Mouse (Mus musculus) forebrain, embryonic 13.5 days (tissue): ENCODE data around the gene Ypel4. TPM values are rescaled to one million over a fixed set of nuclear protein-coding genes. Genes with fewer than 3 reads are reported as not detected.

Source experiments
- ATAC-seq: fragments of 200-750 bp; cut with Nextera tagmentation; 2 replicates; pipeline ENCODE4 v1.8.0; 2017
- H3K27ac ChIP-seq: fragments of 300-500 bp; sonication (generic); 2 replicates; pipeline ENCODE4 v1.5.1; 2015; ENCODE audit warnings: inconsistent platforms, mild to moderate bottlenecking, moderate library complexity
- H3K27me3 ChIP-seq: fragments of 300-500 bp; sonication (generic); 2 replicates; pipeline ENCODE4 v1.6.1; 2015; ENCODE audit warnings: mild to moderate bottlenecking, inconsistent platforms
- H3K36me3 ChIP-seq: fragments of 300-500 bp; sonication (generic); 2 replicates; pipeline ENCODE4 v1.6.1; 2015; ENCODE audit warnings: mild to moderate bottlenecking, inconsistent platforms; ENCODE audit not compliant: poor library complexity, severe bottlenecking
- H3K4me1 ChIP-seq: fragments of 300-500 bp; sonication (generic); 2 replicates; pipeline ENCODE4 v1.6.1; 2015; ENCODE audit warnings: inconsistent platforms
- H3K4me2 ChIP-seq: fragments of 300-500 bp; sonication (generic); 2 replicates; pipeline ENCODE4 v1.6.1; 2015; ENCODE audit warnings: inconsistent platforms, mild to moderate bottlenecking, moderate library complexity
- H3K4me3 ChIP-seq: fragments of 300-500 bp; sonication (generic); 2 replicates; pipeline ENCODE4 v1.5.1; 2015; ENCODE audit warnings: mild to moderate bottlenecking, inconsistent platforms
- H3K9ac ChIP-seq: fragments of 300-500 bp; sonication (generic); 2 replicates; pipeline ENCODE4 v1.6.1; 2015; ENCODE audit warnings: mild to moderate bottlenecking, inconsistent platforms
- H3K9me3 ChIP-seq: fragments of 300-500 bp; sonication (generic); replicated peaks from 2 replicates; pipeline ENCODE4 v1.6.1; 2016; ENCODE audit warnings: inconsistent platforms
- WGBS: fragments of 180-500 bp; shearing (Covaris S2); methylation state at CpG from one replicate; pipeline ENCODE4 v1.1.7; 2015; 5-methylcytosine and 5-hydroxymethylcytosine counted together
- polyA plus RNA-seq: library from polyadenylated mRNA; unstranded; fragments of >200 nt; fragmentation: Nextera tagmentation; extraction: Ambion mirVana; gene quantifications from 2 replicates; pipeline ENCODE4 v1.2.1, GENCODE M21; 2015

The Ypel4 gene
- polyA plus RNA-seq, 1 experiment from 2014 or later, result 18.2 TPM

DNA sequence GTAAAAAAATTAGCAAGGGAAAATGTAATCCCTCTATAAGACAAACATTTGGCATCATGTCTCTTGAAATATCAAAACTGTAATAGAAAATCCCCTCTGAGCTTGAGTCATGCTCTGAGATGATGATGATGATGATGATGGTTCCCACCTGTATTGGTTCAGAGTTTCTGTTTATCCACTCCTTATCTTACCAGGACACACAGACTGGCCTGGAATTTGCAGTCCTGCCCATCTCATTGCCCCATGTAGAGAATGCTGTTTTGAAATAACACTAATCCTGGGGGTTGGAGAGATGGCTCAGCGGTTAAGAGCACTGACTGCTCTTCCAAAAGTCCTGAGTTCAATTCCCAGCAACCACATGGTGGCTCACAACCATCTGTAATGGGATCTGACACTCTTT, 1.5 kb upstream of the Ypel4 start:
- H3K27me3 ChIP-seq, result no peaks in the 10 kb centered on the region

DNA sequence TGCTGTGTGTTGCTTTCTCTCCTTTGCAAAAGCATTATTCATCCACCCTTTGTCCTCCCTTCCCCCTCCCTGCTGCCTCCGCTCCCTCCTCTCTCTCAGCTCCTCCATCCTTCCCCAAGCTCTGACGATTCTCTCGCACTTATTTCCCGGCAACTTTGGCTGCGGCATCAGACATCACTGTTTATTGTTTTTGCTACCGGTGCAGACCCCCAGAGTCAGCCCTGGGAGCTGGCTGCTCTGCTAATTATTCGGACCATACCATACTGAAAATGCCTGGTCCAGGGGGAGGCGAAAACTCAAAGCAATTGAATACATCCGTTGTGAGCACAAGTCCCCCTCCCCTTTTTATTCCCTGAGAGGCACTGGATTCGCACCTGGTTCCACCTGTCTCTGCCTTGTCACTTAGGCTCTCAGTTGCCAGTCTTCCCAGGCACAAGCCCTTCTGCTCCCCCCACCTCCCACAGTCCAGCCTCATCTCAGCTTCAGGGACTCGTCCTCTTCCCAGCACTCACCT, 550 bp downstream of the Ypel4 start:
- Histone ChIP-seq H3K36me3 (no peaks in the 10 kb centered on the region), H3K9ac (peak overlapping the region; percentile 82), H3K27me3 (no peaks in the 10 kb centered on the region), H3K27ac (peak overlapping the region; percentile 79), H3K4me1 (peaks cover 56% of the 10 kb centered on the region), H3K9me3 (no peaks in the 10 kb centered on the region), H3K4me3 (peak overlapping the region; percentile 57), H3K4me2 (peak overlapping the region; percentile 78)
- under 1% methylated on average over 11 of the region's 11 CpGs for WGBS
- peak; percentile 60 for ATAC-seq

More for the DNA sequence above, 1.5 kb upstream of the Ypel4 start:
- no peak for ATAC-seq
- Histone ChIP-seq H3K4me2 (no peak overlapping the region), H3K27ac (no peak overlapping the region), H3K4me1 (peaks cover 39% of the 10 kb centered on the region), H3K36me3 (no peaks in the 10 kb centered on the region), H3K9ac (no peak overlapping the region), H3K4me3 (no peak overlapping the region), H3K9me3 (no peaks in the 10 kb centered on the region)
- 92% methylated on average over 1 of the region's 1 CpGs for WGBS

DNA sequence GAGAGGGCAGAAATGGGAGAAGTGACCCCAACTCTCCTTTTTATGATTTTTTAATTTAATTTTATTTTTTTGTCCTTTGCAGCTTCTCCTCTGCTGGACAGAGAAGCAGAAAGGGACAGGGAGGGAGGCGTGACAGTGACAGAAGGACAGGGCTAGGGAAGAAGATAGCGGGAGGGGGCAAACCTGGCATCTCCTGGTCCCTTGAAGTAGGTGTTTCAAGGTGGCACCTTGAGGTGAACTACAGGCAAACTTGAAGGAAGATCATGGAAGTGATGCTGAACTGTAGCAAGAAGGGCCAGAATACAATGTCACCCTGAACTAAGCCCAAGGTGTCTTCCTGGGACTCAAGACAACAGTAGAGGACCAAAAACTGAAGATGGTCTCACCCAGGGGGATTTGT, 1.1 kb downstream of the Ypel4 start:
- Histone ChIP-seq H3K4me2 (peak overlapping the region; percentile 78), H3K4me3 (peak overlapping the region; percentile 57), H3K27ac (peak overlapping the region; percentile 79), H3K9ac (peak overlapping the region; percentile 82), H3K27me3 (no peaks in the 10 kb centered on the region), H3K36me3 (no peaks in the 10 kb centered on the region), H3K9me3 (no peaks in the 10 kb centered on the region), H3K4me1 (peaks cover 61% of the 10 kb centered on the region)
- WGBS, result 0% methylated on average over 2 of the region's 2 CpGs
- ATAC-seq, result no peak

DNA sequence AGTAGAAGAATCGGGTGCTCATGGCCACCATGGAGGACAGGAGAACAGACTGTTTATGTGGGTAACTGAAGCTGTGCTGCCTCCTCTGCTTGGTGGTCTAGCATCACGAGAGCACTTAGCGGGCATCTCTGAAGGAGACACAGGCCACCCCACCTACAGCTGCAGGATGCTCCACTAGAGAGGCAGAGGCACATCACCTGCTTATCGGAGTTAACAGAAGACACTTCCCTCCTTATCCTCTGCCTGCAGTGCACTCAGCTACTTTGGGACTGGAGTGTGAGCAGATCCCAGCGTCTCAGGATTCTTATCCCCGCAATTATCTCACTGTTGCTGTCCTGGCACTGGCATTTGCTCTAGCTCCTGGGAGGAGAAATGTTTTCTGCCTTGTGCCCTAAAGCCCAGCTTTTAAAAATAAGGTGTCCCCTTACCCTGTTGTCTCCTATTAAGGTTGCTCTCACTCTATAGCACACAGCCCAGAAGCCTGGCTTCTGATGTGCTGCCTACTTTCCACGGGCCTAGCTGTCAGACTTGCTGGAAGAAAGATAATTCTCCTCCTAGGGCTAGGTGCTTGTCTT, 1.6 kb downstream of the Ypel4 start:
- H3K9ac ChIP-seq, result peak overlapping the region; percentile 82
- H3K27me3 ChIP-seq, result no peaks in the 10 kb centered on the region
- peak overlapping the region; percentile 78 for H3K4me2 ChIP-seq
- WGBS, result 20% methylated on average over 7 of the region's 7 CpGs
- H3K36me3 ChIP-seq, result no peaks in the 10 kb centered on the region
- H3K9me3 ChIP-seq, result no peaks in the 10 kb centered on the region
- H3K4me1 ChIP-seq, result peaks cover 66% of the 10 kb centered on the region
- ATAC-seq, result no peak
- peak overlapping the region; percentile 79; the same call in 1 of the 2 replicates for H3K27ac ChIP-seq
- H3K4me3 ChIP-seq, result peak overlapping the region; percentile 57

DNA sequence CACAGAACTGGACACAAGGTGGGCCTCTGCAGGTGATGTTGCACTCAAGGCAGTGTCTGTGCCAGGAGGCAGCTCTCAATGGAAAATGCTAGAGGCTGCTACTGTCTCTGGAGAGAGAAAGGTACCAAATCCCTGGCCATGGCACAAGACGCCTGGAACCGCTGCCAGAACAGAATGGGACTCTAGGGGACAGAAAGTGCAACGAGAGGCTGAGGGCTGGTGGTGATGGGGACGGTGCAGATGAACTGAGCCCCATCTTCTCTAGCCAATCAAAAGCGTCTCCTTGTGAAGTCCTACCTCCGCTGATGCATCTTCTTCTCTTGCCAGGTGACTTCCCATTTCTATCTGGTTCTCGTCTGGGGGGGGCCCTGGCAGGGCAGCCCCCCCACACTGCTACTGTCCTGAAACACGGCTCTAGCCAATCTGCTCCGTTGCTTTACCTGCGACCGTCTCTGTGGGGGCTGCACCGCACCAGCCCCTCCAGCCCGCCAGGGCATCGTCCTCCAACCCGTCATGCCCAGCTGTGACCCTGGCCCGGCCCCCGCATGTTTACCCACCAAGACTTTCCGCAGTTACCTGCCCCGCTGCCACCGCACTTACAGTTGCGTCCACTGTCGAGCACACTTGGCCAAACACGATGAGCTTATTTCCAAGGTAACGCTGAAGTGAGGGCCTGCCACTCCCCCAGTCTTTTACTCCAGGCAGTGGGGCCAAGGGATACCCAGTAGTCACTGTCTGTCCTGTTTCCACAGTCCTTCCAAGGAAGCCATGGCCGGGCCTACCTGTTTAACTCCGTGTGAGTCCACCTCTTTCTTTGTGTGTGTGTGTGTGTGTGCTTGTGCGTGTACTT, 2.7 kb downstream of the Ypel4 start:
- no peak overlapping the region for H3K27ac ChIP-seq
- WGBS, result 4% methylated on average over 27 of the region's 27 CpGs
- peak overlapping the region; percentile 82 for H3K9ac ChIP-seq

DNA sequence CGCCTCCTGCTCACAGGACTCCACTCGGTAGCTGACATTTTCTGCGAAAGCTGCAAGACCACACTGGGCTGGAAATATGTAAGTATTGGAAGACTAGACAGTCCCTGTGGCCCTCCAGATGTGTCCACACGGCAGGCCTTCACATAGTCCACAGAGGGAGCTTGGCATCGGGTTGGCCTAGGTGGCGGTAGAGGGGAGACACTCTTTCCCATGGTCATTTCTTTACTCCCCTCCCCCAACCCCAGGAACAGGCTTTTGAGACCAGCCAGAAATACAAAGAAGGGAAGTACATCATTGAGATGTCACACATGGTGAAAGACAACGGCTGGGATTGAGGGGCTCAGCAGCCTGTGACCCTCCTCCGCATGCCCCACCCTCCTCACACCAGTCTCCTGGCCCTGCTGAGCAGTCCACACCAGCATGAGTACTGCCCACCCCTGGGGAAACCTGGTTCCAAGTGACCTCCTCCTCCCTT, 3.6 kb downstream of the Ypel4 start:
- peak overlapping the region; percentile 78 for H3K4me2 ChIP-seq
- H3K9ac ChIP-seq, result 0 out of 2 replicates have a peak overlapping the region, but pooled peaks have one; percentile 27
- H3K4me1 ChIP-seq, result peaks cover 87% of the 10 kb centered on the region
- H3K4me3 ChIP-seq, result 0 out of 2 replicates have a peak overlapping the region, but pooled peaks have one; percentile 4
- no peaks in the 10 kb centered on the region for H3K9me3 ChIP-seq
- H3K27me3 ChIP-seq, result no peaks in the 10 kb centered on the region
- WGBS, result 4% methylated on average over 8 of the region's 8 CpGs
- no peak for ATAC-seq
- peak overlapping the region; percentile 55; the same call in 1 of the 2 replicates for H3K27ac ChIP-seq
- peaks cover 7% of the 10 kb centered on the region; the same call in 1 of the 2 replicates for H3K36me3 ChIP-seq

More for the DNA sequence above, 2.7 kb downstream of the Ypel4 start:
- peak overlapping the region; percentile 57 for H3K4me3 ChIP-seq
- peak overlapping the region; percentile 78 for H3K4me2 ChIP-seq
- ATAC-seq, result no peak
- H3K36me3 ChIP-seq, result peaks cover 7% of the 10 kb centered on the region; the same call in 1 of the 2 replicates
- H3K9me3 ChIP-seq, result no peaks in the 10 kb centered on the region
- H3K4me1 ChIP-seq, result peaks cover 77% of the 10 kb centered on the region
- no peaks in the 10 kb centered on the region for H3K27me3 ChIP-seq

DNA sequence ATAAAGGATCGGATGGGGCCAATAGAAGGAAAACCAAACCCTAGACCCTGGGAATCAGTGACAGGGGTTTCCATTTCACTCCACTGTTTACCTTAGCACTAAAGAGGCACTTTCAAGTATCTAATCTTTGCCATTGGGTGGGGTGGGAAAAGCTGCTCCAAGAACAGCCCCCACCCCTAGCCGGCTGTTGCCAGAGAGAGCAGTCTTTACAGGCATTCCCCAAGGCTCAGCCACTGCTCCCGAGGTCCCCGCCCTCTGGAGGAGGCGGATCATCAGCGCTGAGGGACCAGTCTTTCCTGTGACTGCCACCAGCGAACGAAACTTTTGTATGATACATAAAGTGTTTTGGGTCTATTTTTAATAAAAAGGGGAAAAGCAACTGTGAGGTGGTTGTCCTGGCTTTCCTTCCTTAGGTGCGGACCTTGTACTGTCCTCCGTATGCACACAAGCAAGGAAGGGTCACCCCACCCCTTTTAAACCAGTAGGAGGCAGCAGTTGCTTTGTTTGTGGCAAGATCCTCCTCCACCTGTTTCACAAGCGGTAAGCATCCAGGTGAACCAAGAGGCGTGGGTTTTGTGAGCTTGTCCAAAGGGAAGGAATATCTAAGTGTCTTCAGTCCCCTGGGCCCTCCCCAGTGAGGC, 4.5 kb downstream of the Ypel4 start:
- 1% methylated on average over 12 of the region's 12 CpGs for WGBS
- Histone ChIP-seq H3K27ac (peak overlapping the region; percentile 52), H3K4me1 (peaks cover 85% of the 10 kb centered on the region), H3K36me3 (peaks cover 7% of the 10 kb centered on the region; the same call in 1 of the 2 replicates), H3K9ac (peak overlapping the region; percentile 31; the same call in 1 of the 2 replicates), H3K4me3 (0 out of 2 replicates have a peak overlapping the region, but pooled peaks have one; percentile 6), H3K9me3 (no peaks in the 10 kb centered on the region), H3K4me2 (peak overlapping the region; percentile 78), H3K27me3 (no peaks in the 10 kb centered on the region)
- ATAC-seq, result no peak

DNA sequence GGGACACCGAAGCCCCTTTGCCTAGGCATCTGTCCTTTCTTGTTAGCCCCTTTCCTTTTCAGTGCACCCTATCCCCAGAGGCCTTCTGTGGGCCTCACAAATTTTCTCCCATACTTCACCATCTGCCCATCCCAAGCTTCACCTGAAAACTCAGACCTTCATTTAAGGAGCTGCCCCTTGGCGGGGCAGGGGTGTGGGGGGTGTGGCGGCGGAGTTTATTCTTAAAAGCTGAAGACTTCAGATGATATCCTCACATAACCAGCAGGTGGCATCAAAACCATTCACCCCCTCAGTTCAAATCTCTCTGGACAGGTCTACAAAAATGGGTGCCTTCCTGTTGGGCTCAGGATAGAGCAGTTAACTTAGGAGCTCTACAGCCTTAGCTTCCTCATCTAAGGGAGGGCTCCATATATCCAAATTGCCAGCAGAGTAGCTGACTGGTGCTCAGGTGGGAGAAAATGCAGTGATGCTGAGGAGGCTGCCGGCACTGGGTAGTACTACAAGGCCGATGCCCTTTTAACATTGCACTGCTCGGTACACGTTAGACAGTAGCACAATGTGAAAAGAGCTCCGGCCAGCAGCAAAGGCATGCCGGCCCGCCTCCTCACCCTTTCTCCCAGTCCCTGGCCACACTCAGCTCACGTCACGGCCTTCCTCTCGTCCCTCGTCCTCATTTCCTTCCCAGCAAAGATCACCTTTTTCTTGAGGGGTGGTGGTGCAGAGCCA, 6.9 kb downstream of the Ypel4 start:
- Histone ChIP-seq H3K4me3 (peak overlapping the region; percentile 93), H3K27ac (peak overlapping the region; percentile 55), H3K4me2 (peak overlapping the region; percentile 85), H3K9me3 (no peaks in the 10 kb centered on the region), H3K27me3 (no peaks in the 10 kb centered on the region), H3K9ac (peak overlapping the region; percentile 99), H3K4me1 (peaks cover 72% of the 10 kb centered on the region), H3K36me3 (peaks cover 7% of the 10 kb centered on the region; the same call in 1 of the 2 replicates)
- 65% methylated on average over 15 of the region's 15 CpGs for WGBS
- ATAC-seq, result no peak

DNA sequence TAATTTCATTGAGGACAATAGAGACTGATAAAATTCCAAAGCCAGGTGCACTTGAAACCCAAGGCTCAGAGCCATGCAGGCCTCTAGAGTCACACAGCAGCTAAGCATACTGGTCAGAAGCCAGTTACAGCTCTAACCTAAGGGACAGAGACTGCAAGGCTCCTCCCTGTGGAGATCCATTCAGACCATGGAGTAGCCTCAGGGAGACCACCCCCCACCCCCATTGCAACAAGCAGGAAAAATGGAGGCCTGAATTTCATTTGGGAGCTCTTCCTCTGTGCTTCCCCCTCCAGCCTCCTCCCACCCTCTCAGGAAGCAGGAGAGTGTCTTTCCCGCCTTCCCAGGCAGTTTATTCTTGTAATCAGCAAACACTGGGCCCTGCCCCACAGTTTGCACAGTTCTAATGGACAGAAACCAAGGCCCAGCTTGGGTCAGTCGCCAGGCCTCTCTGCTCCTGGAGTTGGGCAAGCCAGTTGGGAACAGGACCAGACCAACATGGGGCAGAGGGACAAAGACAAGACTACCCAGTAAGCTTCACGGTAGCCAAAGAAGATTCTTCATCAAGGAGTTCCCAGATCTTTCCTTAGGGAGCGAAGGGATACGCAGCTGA, 8.1 kb downstream of the Ypel4 start:
- Histone ChIP-seq H3K4me2 (peak overlapping the region; percentile 85), H3K27me3 (no peaks in the 10 kb centered on the region), H3K4me3 (peak overlapping the region; percentile 93), H3K4me1 (peaks cover 61% of the 10 kb centered on the region), H3K9me3 (no peaks in the 10 kb centered on the region), H3K36me3 (peaks cover 7% of the 10 kb centered on the region; the same call in 1 of the 2 replicates), H3K9ac (peak overlapping the region; percentile 99), H3K27ac (peak overlapping the region; percentile 99)
- WGBS, result 0% methylated on average over 5 of the region's 5 CpGs
- ATAC-seq, result no peak

DNA sequence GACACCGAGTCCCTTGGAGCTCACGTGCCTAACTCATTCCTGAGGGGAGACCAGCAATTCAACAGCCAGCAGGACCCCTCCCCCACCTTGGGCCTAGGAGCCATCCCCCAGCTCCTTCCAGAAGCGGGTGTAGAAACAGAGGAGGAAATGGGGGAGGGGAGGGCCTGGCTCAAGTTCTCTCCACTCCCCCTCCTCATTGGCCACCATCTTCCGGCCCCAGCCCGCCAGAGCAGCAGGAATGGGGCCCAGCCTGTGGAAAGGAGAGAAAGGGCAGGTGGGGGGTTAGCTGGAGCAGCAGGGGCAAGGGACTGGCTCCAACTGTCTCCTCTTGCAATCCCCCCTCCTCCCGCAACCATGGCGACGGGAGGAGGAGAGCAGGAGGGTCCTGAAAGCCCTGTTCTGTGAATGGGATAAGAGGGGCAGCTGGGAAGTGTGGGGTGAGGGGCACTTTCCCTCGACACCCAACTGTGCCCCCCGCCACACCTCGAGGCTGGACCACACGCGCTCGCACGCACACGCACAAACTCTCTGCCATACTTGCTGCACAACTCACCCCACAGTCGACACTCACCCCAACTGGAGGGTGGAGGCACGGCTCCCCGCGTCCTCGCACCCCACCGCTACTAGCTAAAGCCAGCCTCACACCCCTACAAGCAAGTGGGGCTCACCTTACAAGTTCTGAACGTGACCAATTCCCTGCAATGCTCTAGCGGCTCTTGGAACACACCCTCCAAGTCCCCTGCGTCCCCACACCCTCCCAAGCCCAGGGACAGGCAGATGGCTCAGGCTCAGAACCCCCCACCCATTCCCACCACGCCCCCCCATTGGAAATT, 8.8 kb downstream of the Ypel4 start:
- Histone ChIP-seq H3K27ac (peak overlapping the region; percentile 99), H3K9me3 (no peaks in the 10 kb centered on the region)

More for the DNA sequence above, 8.8 kb downstream of the Ypel4 start:
- Histone ChIP-seq H3K4me3 (peak overlapping the region; percentile 93), H3K4me1 (peaks cover 54% of the 10 kb centered on the region), H3K9ac (peak overlapping the region; percentile 99), H3K27me3 (no peaks in the 10 kb centered on the region), H3K36me3 (peaks cover 7% of the 10 kb centered on the region; the same call in 1 of the 2 replicates), H3K4me2 (peak overlapping the region; percentile 85)
- WGBS, result under 1% methylated on average over 25 of the region's 26 CpGs
- peak; percentile 73 for ATAC-seq
